Mouse (Mus musculus) lung, adult 10 weeks (tissue): ENCODE data around the gene Actr3b. TPM values are rescaled to one million over a fixed set of nuclear protein-coding genes. Genes with fewer than 3 reads are reported as not detected.

Experiments
- polyA plus RNA-seq: library from polyadenylated mRNA; stranded (reverse); fragments of 350-450 nt; fragmentation: Illumina TruSeq; extraction: RNeasy Lipid Tissue Mini Kit (QIAGEN cat#74804); gene quantifications from one replicate; pipeline ENCODE4 v1.2.3, GENCODE M21; 2014; ENCODE audit warnings: low read depth, low replicate concordance; ENCODE audit not compliant: insufficient read depth

Gene Actr3b
- 1.2 TPM for polyA plus RNA-seq

DNA sequence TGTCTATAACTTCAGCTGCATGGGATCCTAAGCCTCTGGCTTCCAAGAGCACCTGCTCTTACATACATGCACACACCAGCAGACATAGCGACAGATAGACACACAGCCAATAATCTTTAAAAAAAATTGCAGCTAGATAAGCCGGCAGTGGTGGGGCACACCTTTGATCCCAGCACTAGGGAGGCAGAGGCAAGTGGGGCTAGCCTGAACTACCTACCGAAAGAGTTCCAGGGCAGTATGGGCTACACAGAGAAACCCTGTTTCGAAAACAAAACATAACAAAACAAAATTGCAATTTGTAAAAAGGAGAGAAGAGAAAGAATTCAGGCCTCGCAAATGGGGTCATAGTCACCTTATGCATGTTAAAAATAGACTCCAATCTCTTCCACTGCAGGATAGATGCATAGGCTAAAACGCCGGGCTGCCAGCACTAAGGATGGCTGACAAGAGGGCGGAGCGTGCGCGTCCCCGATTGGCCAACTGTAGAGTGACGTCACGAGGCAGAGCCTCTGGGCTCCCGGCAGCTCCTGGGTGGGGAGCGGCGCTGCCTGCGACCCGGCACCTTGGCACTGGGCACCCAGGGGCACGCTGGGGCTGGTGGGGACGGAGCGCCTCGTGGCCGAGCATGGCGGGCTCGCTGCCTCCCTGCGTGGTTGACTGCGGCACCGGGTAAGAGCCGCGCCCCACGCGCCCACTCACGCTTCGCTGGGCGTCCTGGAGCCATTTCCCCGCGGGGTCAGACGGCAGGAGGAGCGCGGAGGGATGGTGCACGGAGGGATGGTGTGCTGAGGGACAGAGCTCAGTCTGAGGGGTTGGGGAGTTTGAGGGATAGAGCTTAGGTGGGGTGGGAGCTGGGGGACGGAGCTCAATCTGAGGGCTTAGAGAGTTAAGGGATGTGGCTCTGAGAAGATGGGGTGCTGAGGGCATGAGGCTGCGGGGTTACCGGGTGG is at the start of gene Actr3b:
Gene Actr3b, plus strand, starts transcription at position 538 of the 950 bp plus-strand sequence.

Other genes with a start within 250 kb of the Actr3b start
- not detected for gene Cct8l1, start 243.9 kb upstream of the Actr3b start, polyA plus RNA-seq
- gene Xrcc2, start 54.2 kb upstream of the Actr3b start, polyA plus RNA-seq, result 2.3 TPM
- not detected for gene Gm21663, start 182.4 kb downstream of the Actr3b start, polyA plus RNA-seq
- gene Gm21671, start 194.4 kb downstream of the Actr3b start, polyA plus RNA-seq, result not detected
- gene Gm21680, start 212.7 kb downstream of the Actr3b start, polyA plus RNA-seq, result not detected
- not detected for gene Gm21698, start 228.7 kb downstream of the Actr3b start, polyA plus RNA-seq
- not detected for gene Gm1979, start 244.8 kb downstream of the Actr3b start, polyA plus RNA-seq